Mouse (Mus musculus) heart, adult 2 months (tissue): ENCODE measurements at regions not wholly inside any gene's neighbourhood (a gene's known extent, or its start where the extent isn't known, plus 50 kb on each side); places are given as distances from the start of the nearest gene placed in this dataset.

Experiments used
- CTCF ChIP-seq: fragments of 200-600 bp; IDR thresholded peaks from 2 replicates; pipeline ENCODE4 v1.8.1; 2022; ENCODE audit warnings: antibody characterized with exemption, mild to moderate bottlenecking, moderate library complexity
- EP300 ChIP-seq: fragments of 200-500 bp; IDR thresholded peaks from 2 replicates; pipeline ENCODE4 v1.6.1; 2011; ENCODE audit warnings: low read depth, low read length, control low read depth; ENCODE audit not compliant: insufficient read depth
- POLR2A ChIP-seq: fragments of 200-500 bp; IDR thresholded peaks from 2 replicates; pipeline ENCODE4 v1.6.1; 2011; ENCODE audit warnings: mild to moderate bottlenecking, low read depth, low read length, control low read depth; ENCODE audit not compliant: insufficient read depth

DNA sequence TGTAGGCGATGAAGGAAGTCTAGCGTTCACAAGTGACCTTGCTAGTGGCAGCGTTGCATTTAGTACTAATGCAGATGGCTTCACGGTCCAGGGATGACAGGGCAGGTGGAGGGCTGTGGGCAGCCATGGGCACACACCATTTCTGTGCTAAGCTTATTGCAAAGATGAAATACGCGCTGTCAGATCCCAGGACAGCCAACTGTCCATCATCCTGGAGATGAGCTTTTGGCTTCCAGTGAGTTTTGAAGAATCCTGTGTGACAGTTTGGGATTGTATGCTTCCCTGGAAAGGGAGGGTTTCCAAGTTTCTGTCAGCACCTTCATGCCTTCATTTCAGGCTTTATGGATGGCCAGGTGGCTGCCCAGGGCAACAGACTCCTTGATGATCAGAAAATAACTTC, 547.9 kb upstream of the Fam19a5 start:
- TF ChIP-seq CTCF (no peak), POLR2A (no peak), EP300 (no peak)
